Mouse (Mus musculus) urinary bladder, adult 2 months (tissue): Measurements from ENCODE around the gene Cttn. TPM values are rescaled to one million over a fixed set of nuclear protein-coding genes. Genes with fewer than 3 reads are reported as not detected.
A peak's percentile ranks its signal among the peaks of the same experiment; 100 is the strongest.

ENCODE experiments used
- DNase-seq: peaks from one replicate; pipeline ENCODE4 v3.0.0; 2022; ENCODE audit warnings: low spot score
- polyA plus RNA-seq: library from polyadenylated mRNA; depleted of rRNA; stranded (reverse); fragments of >200 nt; gene quantifications from 2 replicates; pipeline ENCODE4 v1.2.3, GENCODE M21; 2012; rRNA removed

The Cttn gene
- 219 and 245 TPM in 2 replicates for polyA plus RNA-seq

DNA sequence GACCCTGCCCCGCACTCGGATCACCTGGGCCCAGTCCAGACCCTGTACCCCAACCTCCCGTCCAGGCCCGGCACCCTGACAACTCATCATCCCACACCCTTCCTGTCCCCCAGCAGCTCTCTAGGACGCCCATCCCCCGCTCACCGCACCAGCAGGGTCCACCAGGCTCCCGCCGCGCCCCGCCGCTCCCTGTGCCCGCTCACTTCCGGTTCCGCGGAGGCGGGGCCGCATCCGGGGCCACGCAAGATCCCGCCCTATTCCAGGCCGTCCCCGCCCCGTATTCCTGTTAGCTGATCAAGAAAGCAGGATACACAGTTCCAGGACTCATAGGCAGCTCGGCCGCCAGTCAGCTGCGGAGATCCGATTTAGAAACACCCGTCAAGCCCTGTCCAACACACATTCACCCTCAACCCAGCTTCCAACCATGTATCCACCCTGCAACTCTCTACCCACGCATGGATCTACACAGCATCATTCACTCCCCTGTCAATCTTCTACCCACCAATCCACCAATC lies at the start of gene Cttn:
Gene Cttn (minus strand): TSS at position 465 of the 515 bp plus-strand sequence.
- DNase-seq, result peak; percentile 84

- DNase-seq, result no peak
Measured at GRCm38 (mm10) chr7:144519852-144520251, 49.0 kb upstream of the Cttn start.

DNA sequence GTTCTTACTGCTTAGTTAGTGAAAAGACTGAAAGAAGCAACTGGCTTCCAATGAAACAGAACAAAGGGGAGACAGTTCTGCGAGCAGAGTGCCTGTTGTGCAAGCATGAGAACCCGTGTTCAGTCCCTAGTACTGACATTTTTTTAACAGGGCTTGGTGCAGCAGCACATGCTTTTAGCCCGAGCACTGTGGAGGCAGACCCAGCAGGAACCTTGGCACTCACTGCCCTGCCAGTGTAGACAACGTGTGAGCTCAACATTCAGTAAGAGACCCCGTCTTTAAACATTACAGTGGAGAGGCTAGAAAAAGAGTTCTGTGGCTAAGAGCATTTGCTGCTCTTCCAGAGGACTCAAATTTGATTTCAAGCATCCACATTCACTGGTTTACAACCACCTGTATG lies 45.9 kb upstream of the Cttn start:
- DNase-seq, result no peak

- DNase-seq, result no peak
Measured at GRCm38 (mm10) chr7:144509090-144509489, 38.3 kb upstream of the Cttn start.

- DNase-seq, result no peak
Measured at GRCm38 (mm10) chr7:144506807-144507206, 36.0 kb upstream of the Cttn start.

GRCm38 (mm10) chr7:144503959-144504358 lies 33.1 kb upstream of the Cttn start:
- no peak for DNase-seq

- DNase-seq, result no peak
Measured at GRCm38 (mm10) chr7:144492931-144493330, 22.1 kb upstream of the Cttn start.

DNA sequence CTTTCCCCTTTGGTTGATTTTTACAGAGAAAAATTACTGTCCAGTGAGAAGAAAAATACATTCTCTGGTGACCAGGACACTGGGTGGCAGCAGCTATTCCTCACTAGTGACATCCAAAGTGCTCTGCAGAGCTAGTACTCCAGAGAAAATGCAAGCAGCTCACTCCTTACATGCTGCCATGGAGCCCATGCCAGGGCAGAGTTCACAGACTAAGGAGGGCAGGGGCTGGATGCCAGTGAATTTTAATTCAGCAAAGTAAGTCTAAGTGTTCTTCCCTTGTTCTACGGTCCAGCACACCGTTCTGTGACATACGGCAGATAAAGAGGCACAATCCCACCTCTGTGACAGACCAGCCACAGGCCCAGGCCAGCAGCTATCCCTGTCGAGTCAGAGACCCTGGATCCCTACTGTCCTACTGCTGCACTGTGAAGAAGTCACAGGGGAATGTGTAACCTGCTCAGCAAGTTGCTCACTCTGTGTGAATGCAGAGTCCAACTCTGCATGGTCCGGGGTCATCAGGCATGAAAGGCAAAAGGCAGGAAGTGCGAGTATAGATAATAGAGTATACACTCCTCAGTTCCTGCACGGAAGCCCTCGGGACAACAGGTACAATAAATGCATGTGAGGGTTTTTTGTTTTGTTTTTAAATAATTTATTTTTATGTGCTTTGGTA lies 19.5 kb upstream of the Cttn start:
- DNase-seq, result no peak

- no peak for DNase-seq
Measured at GRCm38 (mm10) chr7:144489067-144489774, 18.4 kb upstream of the Cttn start.

- no peak for DNase-seq
Measured at GRCm38 (mm10) chr7:144480314-144480713, 9.5 kb upstream of the Cttn start.

GRCm38 (mm10) chr7:144479569-144479968 lies 8.8 kb upstream of the Cttn start:
- no peak for DNase-seq

GRCm38 (mm10) chr7:144475741-144476140 lies 4.9 kb upstream of the Cttn start:
- DNase-seq, result no peak

DNA sequence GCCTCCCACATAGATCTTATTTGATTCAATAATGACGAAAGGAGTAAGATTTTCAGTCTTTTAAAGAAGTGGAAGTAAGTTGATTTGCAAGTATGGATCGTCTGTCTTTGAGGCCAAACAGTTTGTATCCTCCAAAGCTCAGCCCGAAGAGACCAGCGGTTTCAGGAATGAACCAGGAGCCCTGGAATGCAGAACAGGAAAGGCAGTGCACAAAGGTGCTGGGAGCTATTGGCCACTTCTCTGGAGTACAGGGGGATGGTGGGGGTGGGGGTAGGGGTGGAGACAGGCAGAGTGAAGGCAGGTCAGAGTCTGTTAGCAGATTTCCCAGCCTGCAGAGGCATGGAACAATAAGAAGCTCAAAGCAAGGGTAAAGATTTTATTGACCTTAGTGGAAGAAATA lies 2.7 kb upstream of the Cttn start:
- DNase-seq, result no peak

DNA sequence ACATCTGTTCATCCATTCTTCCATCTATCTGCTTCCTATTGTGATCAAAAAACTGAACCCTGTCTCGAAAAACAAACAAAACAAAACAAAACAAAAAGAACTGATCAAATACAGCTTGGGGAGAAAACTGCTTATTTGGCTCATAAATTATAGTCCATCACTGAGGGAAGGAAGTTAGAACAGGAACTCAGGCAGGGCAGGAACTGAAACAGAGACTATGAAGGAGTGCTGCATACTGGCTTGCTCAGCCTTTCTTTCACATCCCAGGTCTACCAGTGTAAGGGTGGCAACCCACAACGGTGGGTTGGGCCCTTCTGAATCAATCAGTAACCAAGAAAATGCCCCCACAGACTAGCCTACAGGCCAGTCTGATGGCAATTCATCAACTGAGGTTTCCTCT lies 294 bp upstream of the Cttn start:
- no peak for DNase-seq

- DNase-seq, result no peak
Measured at GRCm38 (mm10) chr7:144469908-144470544, 783 bp downstream of the Cttn start.

DNA sequence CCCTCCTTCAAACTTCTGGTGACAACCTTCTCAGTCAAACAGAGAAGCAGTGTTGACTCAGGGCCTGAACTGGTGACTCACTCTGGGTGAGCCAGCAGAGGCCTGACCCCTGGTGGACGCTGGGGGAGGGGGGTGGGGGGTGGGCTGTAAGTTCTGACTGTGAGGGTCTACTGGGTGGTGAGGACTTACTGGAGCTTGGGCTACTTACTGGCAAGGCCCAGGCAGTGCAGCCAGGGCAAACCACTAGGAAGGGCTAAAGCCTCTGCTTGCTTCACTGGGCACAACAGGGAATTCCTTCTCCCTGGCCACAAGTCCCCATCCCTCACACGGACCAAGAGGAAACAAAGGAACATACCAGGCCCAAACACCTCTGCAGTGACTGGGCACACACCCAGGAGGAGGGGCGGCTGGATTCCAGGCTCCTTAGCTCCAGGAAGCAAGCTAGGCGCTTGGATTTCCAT lies 1.6 kb downstream of the Cttn start:
- peak; percentile 33 for DNase-seq

DNA sequence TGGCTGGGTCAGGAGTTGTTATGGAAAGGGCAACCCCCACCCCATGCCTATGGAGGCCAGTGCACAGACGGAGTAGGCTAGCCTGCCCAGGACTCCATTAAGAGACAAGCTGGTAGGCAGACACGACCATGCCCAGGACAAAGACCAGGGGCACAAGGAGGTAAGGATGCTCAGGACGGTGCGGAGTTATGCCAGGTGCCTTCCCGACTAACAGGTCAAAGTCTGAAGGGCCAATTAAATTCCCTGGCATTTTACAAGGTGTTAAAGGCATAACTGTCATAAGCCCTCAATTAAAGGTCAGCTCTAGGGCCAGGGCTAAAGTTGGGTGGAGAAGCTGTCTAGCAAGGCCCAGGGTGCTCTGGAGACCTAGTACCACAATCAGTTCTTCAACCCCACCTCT lies 2.1 kb downstream of the Cttn start:
- DNase-seq, result no peak

GRCm38 (mm10) chr7:144462577-144462976 lies 8.2 kb downstream of the Cttn start:
- no peak for DNase-seq

GRCm38 (mm10) chr7:144461246-144461902 lies 9.4 kb downstream of the Cttn start:
- DNase-seq, result no peak

DNA sequence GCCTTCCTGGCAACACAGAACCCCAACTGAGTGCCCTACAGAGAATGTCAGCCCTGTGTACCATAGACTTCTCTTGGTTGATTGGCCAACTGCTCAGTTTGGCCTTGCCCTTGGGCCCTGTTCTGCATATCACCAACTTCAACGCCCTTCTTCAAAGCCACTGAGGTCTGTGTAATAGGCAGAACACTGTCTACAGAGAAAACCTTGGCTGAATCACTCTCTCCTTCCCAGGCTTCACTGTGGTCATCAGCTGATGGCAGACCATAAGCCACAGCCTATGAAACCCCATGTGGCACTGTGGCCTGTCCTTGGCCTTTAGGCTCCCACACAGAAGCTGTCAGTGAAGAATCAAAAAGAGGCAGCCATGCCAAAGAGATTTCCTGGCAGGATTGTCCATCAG lies 11.9 kb downstream of the Cttn start:
- DNase-seq, result no peak

DNA sequence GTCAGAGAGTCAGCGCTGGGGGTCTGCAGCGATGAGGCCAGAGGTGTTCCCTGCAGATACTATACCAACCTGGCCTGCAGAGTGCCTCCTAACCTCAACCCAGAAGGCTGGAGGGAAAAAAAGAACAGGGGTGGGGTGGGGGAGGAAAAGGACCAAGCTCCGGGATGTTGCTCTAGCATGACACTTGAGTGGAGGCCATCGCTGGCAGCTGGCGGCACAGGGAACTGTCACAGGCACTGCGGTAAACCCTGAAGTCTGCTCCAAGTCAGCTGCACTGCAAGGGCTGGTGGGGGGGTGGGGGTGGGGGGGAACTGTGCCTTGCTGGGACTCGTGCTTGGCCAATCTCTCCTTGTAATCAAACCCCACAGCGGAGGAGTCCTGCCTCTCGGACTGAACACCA lies 20.1 kb downstream of the Cttn start:
- DNase-seq, result no peak
